Mouse (Mus musculus) cerebellum, postnatal 36 days (tissue): ENCODE data around the gene Krtap16-1.

Experiments
- DNase-seq, 2 experiments: peaks; one replicate each; pipeline ENCODE4 v3.0.0; 2021 to 2022; ENCODE audit warnings: mixed read lengths in 2 of 2

Gene Krtap16-1

GRCm38 (mm10) chr11:99986180-99986647 is at the start of gene Krtap16-1:
TSS of gene Krtap16-1 (minus strand) at chr11:99986597.
- no peak for DNase-seq

- DNase-seq: no peak
Observed at GRCm38 (mm10) chr11:100029768-100030167, 43.4 kb upstream of the Krtap16-1 start, which contains the start of gene Krt33b. TSS of gene Krt33b (minus strand) at chr11:100029868.

DNA sequence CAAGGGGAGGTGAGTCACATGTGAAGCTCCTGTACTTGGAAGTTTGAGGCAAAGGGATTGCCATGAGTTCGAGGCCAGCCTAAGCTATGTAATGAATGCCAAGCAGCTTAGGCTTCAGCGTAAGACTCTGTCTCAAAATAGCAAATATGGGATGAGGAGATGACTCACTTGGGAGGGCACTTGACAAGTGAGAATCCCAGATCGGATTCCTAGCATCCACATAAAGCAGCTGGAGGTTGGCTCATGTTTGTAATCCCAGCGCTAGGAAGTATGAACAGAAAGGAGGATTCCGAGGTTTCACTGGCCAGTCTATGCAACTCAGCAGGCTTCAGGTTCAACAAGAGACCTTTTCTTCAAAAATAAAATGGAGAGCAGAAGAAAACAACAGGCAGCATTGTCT is 35.0 kb upstream of the Krtap16-1 start:
- DNase-seq: no peak

- DNase-seq: no peak
Observed at GRCm38 (mm10) chr11:100019466-100019865, 33.1 kb upstream of the Krtap16-1 start.

DNA sequence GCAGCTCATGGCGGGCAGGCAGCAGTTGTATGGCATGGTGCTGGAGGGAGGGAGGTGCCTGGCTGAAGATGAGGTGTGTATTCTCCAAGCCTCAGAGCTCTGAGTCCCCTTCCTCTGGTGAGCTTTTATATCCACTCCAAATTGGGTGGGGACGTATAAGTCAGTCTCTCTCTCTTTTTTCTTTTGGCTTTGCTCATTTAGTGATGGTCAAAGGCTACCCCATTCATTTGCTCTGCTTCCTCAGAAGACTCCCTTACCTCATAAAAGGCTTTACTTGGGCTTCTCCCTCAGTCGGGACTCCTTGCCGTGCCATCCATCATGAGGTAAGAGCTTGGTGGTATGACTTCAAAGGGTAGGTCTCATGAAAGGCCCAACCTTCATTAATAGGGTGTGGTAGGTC is 29.7 kb upstream of the Krtap16-1 start, which contains the start of gene Krt33a:
Krt33a (minus strand) TSS at position 101 of the 400 bp plus-strand sequence.
- no peak for DNase-seq

DNA sequence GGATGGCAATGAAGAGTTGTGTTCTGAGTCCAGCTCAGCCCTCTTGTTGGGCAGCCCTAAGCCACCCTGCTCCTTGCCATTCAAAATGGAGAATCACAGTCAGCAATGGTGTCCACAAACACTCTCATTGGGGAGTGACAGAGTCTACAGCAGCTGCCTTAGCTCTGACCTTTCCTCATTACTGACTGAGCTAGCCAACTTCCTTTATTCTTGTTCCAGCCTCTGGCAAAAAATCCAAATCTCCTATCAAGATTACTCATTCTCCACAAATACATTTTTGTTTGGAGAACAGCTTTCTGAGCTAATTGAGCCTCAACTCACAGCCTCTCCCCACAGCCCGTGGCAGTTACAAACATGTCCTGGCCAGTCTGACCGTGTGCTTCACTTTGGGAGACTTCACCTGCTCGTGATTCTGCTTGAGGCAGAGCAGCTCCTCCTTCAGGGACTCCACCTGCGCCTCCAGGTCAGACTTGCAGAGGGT is 27.3 kb upstream of the Krtap16-1 start:
- DNase-seq: no peak

DNA sequence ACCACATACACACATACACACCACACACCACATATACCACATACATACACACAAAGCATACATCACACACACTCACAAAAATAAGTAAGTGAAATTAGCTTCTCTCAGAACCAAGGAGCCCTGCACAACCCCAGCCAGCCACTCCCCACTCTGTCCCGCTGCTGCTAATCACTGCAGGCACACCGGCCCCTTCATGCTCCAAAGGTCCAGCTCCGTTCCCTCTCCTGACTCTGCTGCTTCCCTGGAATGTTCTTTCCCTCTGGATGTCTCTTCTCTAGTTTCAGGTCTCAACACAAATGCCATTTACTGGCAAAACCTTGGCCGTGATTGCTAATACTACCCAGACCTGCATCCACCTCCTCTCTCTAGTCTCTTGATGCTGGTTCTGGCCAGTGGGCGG is 24.3 kb upstream of the Krtap16-1 start:
- no peak for DNase-seq

DNA sequence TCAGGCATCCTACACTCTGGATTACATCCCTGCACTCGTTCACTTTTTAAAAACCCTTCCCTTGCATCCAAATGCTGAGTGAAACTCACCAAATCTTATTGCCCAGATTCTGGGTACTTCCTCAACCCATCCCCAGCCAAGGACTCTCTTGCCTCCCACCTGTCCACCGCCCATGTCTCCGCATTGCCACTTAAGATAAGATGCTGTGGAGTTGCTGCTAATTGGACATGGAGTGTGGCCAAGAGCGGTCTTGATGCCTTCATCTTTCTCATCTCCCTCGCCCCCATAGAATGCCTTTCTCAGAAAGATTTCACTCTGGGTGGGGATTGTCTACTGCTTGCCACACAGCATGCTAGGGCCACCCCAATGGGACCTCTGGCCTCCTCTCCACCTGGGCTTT is 21.9 kb upstream of the Krtap16-1 start:
- no peak for DNase-seq

GRCm38 (mm10) chr11:100006624-100007023 is 20.2 kb upstream of the Krtap16-1 start:
- DNase-seq: no peak

DNA sequence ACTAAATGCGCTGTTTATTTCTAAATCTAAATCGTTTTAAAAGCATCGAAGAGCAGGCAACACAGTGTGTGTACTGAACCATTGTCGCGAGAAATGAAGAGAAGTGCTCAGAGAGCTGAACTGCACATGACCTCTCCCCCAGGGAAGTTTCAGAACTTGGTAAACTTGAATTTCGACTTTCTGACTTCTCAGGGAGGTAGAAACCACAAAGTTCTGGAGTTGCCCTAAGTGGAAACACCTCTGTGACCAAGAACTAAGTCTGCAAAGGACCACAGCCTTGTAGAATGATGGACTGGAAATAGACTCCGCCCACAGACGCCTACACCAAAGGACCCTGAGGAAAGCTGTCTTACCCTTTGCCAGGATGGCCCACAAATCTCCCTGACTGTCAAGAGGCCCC is 19.5 kb upstream of the Krtap16-1 start:
- DNase-seq: no peak

DNA sequence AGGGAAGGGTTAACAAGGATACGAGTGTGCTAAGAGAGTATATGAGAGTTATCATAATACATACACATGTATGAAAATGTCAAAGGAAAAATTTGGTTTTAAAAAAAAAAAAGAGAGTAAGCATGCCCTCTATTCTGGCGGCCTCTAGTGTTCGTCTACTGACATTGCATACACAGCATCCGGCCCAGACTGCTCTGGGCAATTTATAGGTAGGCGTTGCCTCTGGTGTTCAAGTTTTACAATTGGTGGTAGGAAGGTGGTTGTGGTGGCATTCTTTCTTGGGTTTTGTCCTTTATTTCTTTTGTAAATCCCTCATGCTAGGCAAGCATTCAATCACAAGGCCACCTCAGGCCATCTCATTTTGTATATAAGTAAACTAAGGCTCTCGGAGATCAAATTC is 18.4 kb upstream of the Krtap16-1 start:
- peak; percentile 51 to 59 for DNase-seq

GRCm38 (mm10) chr11:99999091-99999490 is 12.7 kb upstream of the Krtap16-1 start:
- DNase-seq: no peak

DNA sequence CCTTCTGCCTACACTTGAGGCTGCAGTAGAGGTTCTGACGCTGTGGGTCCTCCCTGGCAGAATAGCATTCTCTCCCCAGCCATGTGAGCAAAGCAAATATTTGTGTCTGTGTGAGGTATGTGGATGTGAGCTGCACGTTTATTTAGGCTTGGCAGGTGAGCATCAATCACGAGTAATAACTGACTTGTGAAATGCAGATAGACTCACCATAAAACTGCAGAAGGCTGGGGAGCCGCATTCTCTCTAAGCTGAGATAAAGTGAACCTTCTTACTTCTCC is 7.9 kb upstream of the Krtap16-1 start:
- no peak for DNase-seq

GRCm38 (mm10) chr11:99993620-99994383 is 7.4 kb upstream of the Krtap16-1 start, which contains the start of gene Krtap17-1:
TSS of gene Krtap17-1 (minus strand) at chr11:99993994.
- no peak for DNase-seq

DNA sequence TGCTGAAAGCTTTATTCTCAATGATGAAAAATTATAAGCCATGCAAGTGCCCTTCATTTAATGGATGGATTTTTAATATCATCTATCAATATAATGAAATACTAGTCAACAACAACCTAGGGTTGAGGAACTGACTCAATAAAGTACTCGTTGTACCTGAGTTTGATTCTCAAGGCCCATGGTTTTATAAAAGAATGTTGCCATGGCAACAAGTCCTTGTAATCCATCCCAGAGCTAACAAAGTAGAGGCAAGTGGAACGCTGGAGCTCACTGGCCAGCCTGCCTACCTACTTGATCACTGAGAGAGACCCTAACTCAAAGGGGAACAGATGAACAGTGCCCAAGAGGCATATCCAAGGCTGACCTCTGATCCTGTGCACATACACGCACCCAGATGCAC is 4.2 kb upstream of the Krtap16-1 start:
- no peak for DNase-seq

DNA sequence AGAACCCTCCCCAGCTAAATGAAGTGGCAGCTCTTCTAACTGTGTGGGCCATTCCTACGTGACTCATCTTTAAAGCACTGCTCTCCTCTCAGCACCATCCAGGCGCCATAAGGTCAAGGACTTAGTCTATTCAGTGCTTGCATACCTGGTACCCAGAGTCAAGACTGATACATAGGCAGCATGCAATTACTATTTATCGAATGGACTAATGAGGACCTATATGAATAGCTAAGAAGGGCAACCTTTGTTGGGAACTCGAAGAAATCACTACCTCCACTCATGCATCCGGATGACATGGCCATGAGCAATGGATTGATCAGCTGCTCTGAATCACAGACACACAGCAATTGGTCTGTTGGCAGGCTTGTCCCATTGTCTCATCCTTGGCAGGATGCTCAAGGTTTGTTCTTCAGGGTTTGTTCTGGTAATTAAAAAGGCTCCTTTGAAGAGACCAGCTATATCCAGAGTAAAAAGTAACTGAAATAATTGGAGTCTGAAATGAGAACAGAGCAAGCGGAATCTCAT is 3.5 kb upstream of the Krtap16-1 start:
- DNase-seq: no peak

DNA sequence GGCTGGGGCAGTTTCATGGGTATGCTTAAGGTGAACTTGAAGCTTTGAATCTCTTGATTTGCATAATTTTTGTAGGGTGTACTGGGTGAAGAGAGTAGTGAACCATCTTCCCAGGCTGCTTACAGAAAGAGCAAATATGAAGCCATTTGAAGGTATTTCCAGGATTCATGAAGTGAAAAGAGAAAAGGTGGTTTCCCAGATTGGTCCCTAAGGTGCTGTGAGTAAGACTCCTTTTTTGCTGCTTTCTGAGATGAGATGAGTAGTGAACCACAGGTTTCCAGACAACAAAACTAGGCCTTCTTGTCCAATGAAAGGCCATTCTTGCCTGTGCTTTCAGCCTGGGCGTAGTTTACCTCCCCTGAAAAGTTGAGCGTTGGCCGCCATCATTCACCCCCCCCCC is 2.1 kb upstream of the Krtap16-1 start:
- DNase-seq: no peak

GRCm38 (mm10) chr11:99985291-99986092 is 905 bp downstream of the Krtap16-1 start:
- peak; percentile 83 for DNase-seq

DNA sequence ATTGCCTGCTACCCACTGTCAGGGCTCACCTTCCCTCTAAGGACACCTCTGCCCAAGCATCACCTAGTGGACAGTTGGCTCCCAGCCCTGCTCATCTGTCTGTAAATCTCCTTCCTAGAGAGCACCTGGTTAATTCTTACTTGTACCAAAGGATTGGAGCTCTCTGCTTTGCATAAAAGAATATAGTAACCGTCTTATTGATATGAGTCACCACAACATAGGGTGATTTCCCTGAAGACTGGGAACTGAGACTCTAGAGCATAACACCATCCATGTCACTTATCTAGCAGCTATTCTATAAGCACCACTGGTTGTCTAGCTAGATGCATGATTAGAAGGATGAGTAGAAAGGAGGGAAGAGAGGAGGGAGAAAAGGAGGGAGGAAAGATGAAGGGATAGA is 3.0 kb downstream of the Krtap16-1 start:
- DNase-seq: no peak

DNA sequence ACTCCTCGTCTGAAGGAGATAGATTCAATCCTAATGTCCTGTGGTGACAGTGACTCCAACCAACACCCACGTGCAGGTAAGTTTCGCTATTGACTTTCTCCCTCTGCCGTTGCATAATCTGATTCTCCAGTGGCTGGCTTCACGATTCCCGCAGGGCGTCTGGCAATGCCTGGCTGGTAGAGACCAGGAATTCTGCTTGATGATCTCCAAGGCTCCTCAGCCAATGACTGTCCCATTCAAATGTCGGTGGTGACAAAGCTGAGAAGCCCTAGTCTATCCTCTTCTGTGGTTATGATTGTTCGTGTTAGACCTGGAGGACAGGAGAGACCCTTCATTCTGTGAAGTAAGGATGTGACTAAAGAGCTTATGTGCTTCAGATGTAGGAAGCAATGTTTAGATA is 3.7 kb downstream of the Krtap16-1 start:
- no peak for DNase-seq

DNA sequence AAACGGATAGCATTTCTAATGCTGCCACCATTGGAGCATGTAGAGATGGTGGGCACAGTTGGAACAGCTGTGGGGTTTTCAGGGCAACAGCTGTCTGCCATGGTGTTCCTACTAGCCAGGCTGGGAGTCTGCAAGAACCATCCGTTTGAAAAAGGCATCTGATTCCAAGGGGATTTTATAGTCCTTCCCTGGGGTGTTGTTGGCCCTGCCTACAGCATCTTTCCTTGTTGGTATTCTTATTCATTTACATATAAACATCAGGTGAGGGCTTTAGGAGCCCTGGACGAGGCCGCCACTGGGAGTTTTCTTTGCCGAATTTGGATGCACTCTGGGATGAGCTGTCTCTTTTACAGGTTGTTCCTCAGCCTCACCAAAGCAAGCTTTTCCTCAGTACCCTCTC is 7.4 kb downstream of the Krtap16-1 start, which contains the start of gene Krtap29-1:
Krtap29-1 (minus strand) TSS at position 101 of the 400 bp plus-strand sequence.
- DNase-seq: no peak

- no peak for DNase-seq
Observed at GRCm38 (mm10) chr11:99965961-99966360, 20.4 kb downstream of the Krtap16-1 start.

- no peak for DNase-seq
Observed at GRCm38 (mm10) chr11:99964213-99964612, 22.2 kb downstream of the Krtap16-1 start.

DNA sequence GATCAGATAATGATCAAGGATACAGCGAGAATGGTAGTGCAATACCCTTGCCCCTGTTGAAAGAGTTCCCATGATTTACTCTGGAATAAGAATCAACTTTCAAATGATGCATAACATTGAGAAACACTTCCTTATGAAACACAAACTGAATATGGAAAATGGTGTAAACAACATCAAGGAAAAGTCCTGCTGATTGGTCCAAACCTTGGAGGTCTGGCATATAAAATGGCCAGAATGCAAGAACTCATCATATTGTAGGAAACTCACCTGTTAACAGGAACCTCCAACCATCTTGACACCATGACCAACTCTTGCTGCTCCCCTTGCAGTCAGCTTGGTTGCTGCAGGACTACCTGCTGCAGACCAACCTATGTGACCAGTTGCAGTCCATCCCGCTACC is 38.2 kb downstream of the Krtap16-1 start, which contains the start of gene Krtap9-5:
Krtap9-5 (plus strand) TSS at position 301 of the 400 bp plus-strand sequence.
- DNase-seq: no peak
